Mouse (Mus musculus) adrenal gland, postnatal 36 days (tissue): Measurements from ENCODE around the gene Tomm40. TPM values are rescaled to one million over a fixed set of nuclear protein-coding genes. Genes with fewer than 3 reads are reported as not detected.

Experiments used
- total RNA-seq, 2 experiments: library from RNA; stranded (reverse); gene quantifications; 2 replicates each; pipeline ENCODE4 v1.2.3; 2021

Gene Tomm40
- total RNA-seq, 2 experiments from 2014 or later = 124 to 135 TPM

Other genes with a start within 250 kb of the Tomm40 start
- 10 to 100 TPM in 1 of 2 experiments, 1 to 10 TPM in 1; 8.7 to 12.1 TPM for gene Bloc1s3, start 207.1 kb downstream of the Tomm40 start, total RNA-seq
- 10 to 100 TPM; 73.1 to 91.1 TPM for gene Trappc6a, start 207.0 kb downstream of the Tomm40 start, total RNA-seq
- under 1 TPM in 1 of 2 experiments, not detected in 1; 0.17 TPM for gene Nkpd1, start 197.6 kb downstream of the Tomm40 start, total RNA-seq
- gene Ppp1r37, start 152.4 kb downstream of the Tomm40 start, total RNA-seq = 10 to 100 TPM; 65.5 to 70.2 TPM
- under 1 TPM; 0.33 to 0.36 TPM for gene Zfp296, start 138.2 kb downstream of the Tomm40 start, total RNA-seq
- 10 to 100 TPM; 71.8 to 90.6 TPM for gene Gemin7, start 137.8 kb downstream of the Tomm40 start, total RNA-seq
- 10 to 100 TPM; 28.1 to 39.7 TPM for gene Clasrp, start 111.0 kb downstream of the Tomm40 start, total RNA-seq
- gene Relb, start 86.0 kb downstream of the Tomm40 start, total RNA-seq = 10 to 100 TPM; 33.6 to 34.7 TPM
- 100 to 1,000 TPM; 175 to 178 TPM for gene Clptm1, start 50.4 kb downstream of the Tomm40 start, total RNA-seq
- gene Apoc2, start 37.5 kb downstream of the Tomm40 start, total RNA-seq = 1 to 10 TPM in 1 of 2 experiments, not detected in 1; 1.9 TPM
- under 1 TPM in 1 of 2 experiments, not detected in 1; 0.40 TPM for gene Gm44805, start 34.0 kb downstream of the Tomm40 start, total RNA-seq
- gene Apoc4, start 34.0 kb downstream of the Tomm40 start, total RNA-seq = 100 to 1,000 TPM in 1 of 2 experiments, 10 to 100 TPM in 1; 42.0 to 110 TPM
- 1,000 to 10,000 TPM in 1 of 2 experiments, 100 to 1,000 TPM in 1; 185 to 1,007 TPM for gene Apoc1, start 22.8 kb downstream of the Tomm40 start, total RNA-seq
- gene Apoe, start 16.2 kb downstream of the Tomm40 start, total RNA-seq = 1,000 to 10,000 TPM in 1 of 2 experiments, 100 to 1,000 TPM in 1; 927 to 1,142 TPM
- 100 to 1,000 TPM in 1 of 2 experiments, 10 to 100 TPM in 1; 70.0 to 115 TPM for gene Nectin2, start 35.0 kb upstream of the Tomm40 start, total RNA-seq
- 10 to 100 TPM; 43.5 to 53.8 TPM for gene Bcam, start 55.6 kb upstream of the Tomm40 start, total RNA-seq
- gene Cblc, start 81.4 kb upstream of the Tomm40 start, total RNA-seq = not detected
- gene Bcl3, start 107.3 kb upstream of the Tomm40 start, total RNA-seq = 10 to 100 TPM; 19.5 to 51.0 TPM
- under 1 TPM in 1 of 2 experiments, not detected in 1; 0.83 TPM for gene Gm19345, start 136.6 kb upstream of the Tomm40 start, total RNA-seq
- not detected for gene Ceacam16, start 145.9 kb upstream of the Tomm40 start, total RNA-seq
- gene Ceacam19, start 172.5 kb upstream of the Tomm40 start, total RNA-seq = not detected
- gene Pvr, start 205.7 kb upstream of the Tomm40 start, total RNA-seq = 10 to 100 TPM; 28.8 to 33.7 TPM
- gene Igsf23, start 235.3 kb upstream of the Tomm40 start, total RNA-seq = not detected
- gene Ceacam20, start 250.0 kb upstream of the Tomm40 start, total RNA-seq = not detected